Mouse (Mus musculus) liver, embryonic 14.5 days (tissue): ENCODE results near the gene Hmga1. TPM values are rescaled to one million over a fixed set of nuclear protein-coding genes. Genes with fewer than 3 reads are reported as not detected.

Source experiments
- ATAC-seq: fragments of 200-750 bp; cut with Nextera tagmentation; 2 replicates; pipeline ENCODE4 v1.8.0; 2017; ENCODE audit warnings: moderate number of reproducible peaks, mild to moderate bottlenecking, moderate library complexity; ENCODE audit not compliant: insufficient read depth
- DNase-seq, 3 experiments: peaks; one replicate each; pipeline ENCODE4 v3.0.0-alpha.2; 2012 to 2013; ENCODE audit warnings: low read depth in 3 of 3, low spot score in 3 of 3
- H3K27ac ChIP-seq: fragments of 300-500 bp; sonication (generic); 2 replicates; pipeline ENCODE4 v1.5.1; 2014; ENCODE audit warnings: moderate library complexity, mild to moderate bottlenecking, control low read depth, inconsistent platforms
- H3K27me3 ChIP-seq: fragments of 300-500 bp; sonication (generic); 2 replicates; pipeline ENCODE4 v1.6.1; 2014; ENCODE audit warnings: mild to moderate bottlenecking, low read length, moderate library complexity; ENCODE audit not compliant: control insufficient read depth, insufficient read depth
- H3K36me3 ChIP-seq: fragments of 300-500 bp; sonication (generic); replicated peaks from 2 replicates; pipeline ENCODE4 v1.6.1; 2014; ENCODE audit warnings: low read depth; ENCODE audit not compliant: control insufficient read depth, insufficient read depth
- H3K4me1 ChIP-seq, 2 experiments: fragments of 200-500 bp in 1 of 2; fragments of 300-500 bp in 1 of 2; sonication (generic) in 1 of 2; replicated peaks; 2 replicates each; pipeline ENCODE4 v1.6.1; 2012 to 2014; ENCODE audit warnings: antibody characterized with exemption in 1 of 2, inconsistent platforms in 1 of 2, low read length in 1 of 2; ENCODE audit not compliant: control insufficient read depth in 2 of 2, insufficient read depth in 2 of 2
- H3K4me2 ChIP-seq: fragments of 300-500 bp; sonication (generic); 2 replicates; pipeline ENCODE4 v1.6.1; 2014; ENCODE audit warnings: low read depth, mild to moderate bottlenecking, control low read depth, moderate library complexity
- H3K4me3 ChIP-seq, 2 experiments: fragments of 200-500 bp in 1 of 2; fragments of 300-500 bp in 1 of 2; sonication (generic) in 1 of 2; 2 replicates each; pipeline ENCODE4 v1.5.1; 2012 to 2014; ENCODE audit warnings: low read depth in 2 of 2, low read length in 2 of 2, mild to moderate bottlenecking in 2 of 2, control low read depth in 1 of 2, inconsistent platforms in 1 of 2, moderate library complexity in 1 of 2; ENCODE audit not compliant: insufficient read depth in 1 of 2
- H3K9ac ChIP-seq: fragments of 300-500 bp; sonication (generic); replicated peaks from 2 replicates; pipeline ENCODE4 v1.6.1; 2014; ENCODE audit warnings: mild to moderate bottlenecking, control low read depth, moderate library complexity
- H3K9me3 ChIP-seq: fragments of 300-500 bp; sonication (generic); 2 replicates; pipeline ENCODE4 v1.6.1; 2016; ENCODE audit warnings: low read length, mixed read lengths; ENCODE audit not compliant: control insufficient read depth
- CTCF ChIP-seq: IDR thresholded peaks from 2 replicates; pipeline ENCODE4 v1.5.1; 2016; ENCODE audit warnings: antibody characterized with exemption, low read depth, control low read depth
- EP300 ChIP-seq: IDR thresholded peaks from 2 replicates; pipeline ENCODE4 v1.6.1; 2016; ENCODE audit warnings: antibody characterized with exemption, low read depth
- WGBS: fragments of 180-500 bp; shearing (Covaris S2); extraction: QIAGEN DNeasy Blood & Tissue Kit; methylation state at CpG from one replicate; pipeline ENCODE4 v1.1.7; 2014; ENCODE audit not compliant: insufficient replicate concordance; 5-methylcytosine and 5-hydroxymethylcytosine counted together
- polyA plus RNA-seq, 2 experiments: library from polyadenylated mRNA; depleted of rRNA in 1 of 2; stranded (reverse) in 1 of 2; unstranded in 1 of 2; fragments of >200 nt; fragmentation: Nextera tagmentation in 1 of 2; extraction: Ambion mirVana in 1 of 2; gene quantifications; 2 replicates each; pipeline versions ENCODE4 v1.2.1 to v1.2.3; 2012 to 2014

Gene Hmga1
- polyA plus RNA-seq, 2 experiments: 149 to 162 TPM

- H3K9me3 ChIP-seq: no peaks in the 10 kb centered on the region
- peak overlapping the region in 1 of 2 experiments; percentile 36; a peak in 2 of 4 replicates for H3K4me3 ChIP-seq
- H3K27me3 ChIP-seq: peaks cover 58% of the 10 kb centered on the region
- ATAC-seq (no peak), DNase-seq (no peak)
- H3K4me1 ChIP-seq: no peaks in the 10 kb centered on the region
- H3K4me2 ChIP-seq: peak overlapping the region; percentile 51
- TF ChIP-seq EP300 (no peak), CTCF (no peak)
- H3K9ac ChIP-seq: no peak overlapping the region
- no peaks in the 10 kb centered on the region for H3K36me3 ChIP-seq
- 3% methylated on average over 55 of the region's 66 CpGs for WGBS
- H3K27ac ChIP-seq: no peak overlapping the region
Measured at GRCm38 (mm10) chr17:27513279-27513915, 42.9 kb upstream of the Hmga1 start.

- 27% methylated on average over 27 of the region's 27 CpGs for WGBS
- H3K4me2 ChIP-seq: no peak overlapping the region
- peaks cover 58% of the 10 kb centered on the region for H3K27me3 ChIP-seq
- no peaks in the 10 kb centered on the region for H3K9me3 ChIP-seq
- H3K9ac ChIP-seq: no peak overlapping the region
- no peak for ATAC-seq
- TF ChIP-seq EP300 (no peak), CTCF (peak; percentile 37)
- no peaks in the 10 kb centered on the region for H3K36me3 ChIP-seq
- H3K4me1 ChIP-seq: no peaks in the 10 kb centered on the region
- H3K4me3 ChIP-seq: no peak overlapping the region
- no peak for DNase-seq
- H3K27ac ChIP-seq: no peak overlapping the region
Measured at GRCm38 (mm10) chr17:27513916-27514762, 42.2 kb upstream of the Hmga1 start.

GRCm38 (mm10) chr17:27518296-27518695, 38.0 kb upstream of the Hmga1 start:
- DNase-seq: no peak
- H3K36me3 ChIP-seq: no peaks in the 10 kb centered on the region
- TF ChIP-seq CTCF: no peak
- no peak for TF ChIP-seq EP300
- ATAC-seq: no peak
- no peak overlapping the region for H3K4me2 ChIP-seq
- peaks cover 37% of the 10 kb centered on the region for H3K27me3 ChIP-seq
- no peak overlapping the region for H3K4me3 ChIP-seq
- no peak overlapping the region for H3K9ac ChIP-seq
- no peaks in the 10 kb centered on the region for H3K9me3 ChIP-seq
- no peak overlapping the region for H3K27ac ChIP-seq
- no peaks in the 10 kb centered on the region for H3K4me1 ChIP-seq
- WGBS: 45% methylated on average over 9 of the region's 9 CpGs

- WGBS: 44% methylated on average over 15 of the region's 15 CpGs
- H3K27me3 ChIP-seq: peaks cover 30% of the 10 kb centered on the region
- H3K4me2 ChIP-seq: no peak overlapping the region
- ATAC-seq: no peak
- H3K27ac ChIP-seq: no peak overlapping the region
- no peak overlapping the region for H3K4me3 ChIP-seq
- TF ChIP-seq CTCF (no peak), EP300 (no peak)
- H3K4me1 ChIP-seq: no peaks in the 10 kb centered on the region
- no peak for DNase-seq
- no peaks in the 10 kb centered on the region for H3K36me3 ChIP-seq
- no peak overlapping the region for H3K9ac ChIP-seq
- H3K9me3 ChIP-seq: no peaks in the 10 kb centered on the region
Measured at GRCm38 (mm10) chr17:27518700-27519595, 37.3 kb upstream of the Hmga1 start.
